8 mouse cellular contexts compared by ENCODE assay signal in genomic region chr10:44528291-44529082, GRCm38 (mm10). TPM values are rescaled to one million over a fixed set of nuclear protein-coding genes. Genes with fewer than 3 reads are reported as not detected.
DNase-seq lines count a peak whose midpoint lies in the region; ATAC-seq and TF ChIP-seq lines count a peak whose summit lies in the region.

Gene Prdm1 (minus strand): TSS chr10:44528501.

- H3K36me3 ChIP-seq in hindbrain, embryonic 10.5 days: no peaks in the 10 kb centered on the region
- H3K36me3 ChIP-seq in liver, postnatal 0 days (replicated peaks; ENCODE audit: insufficient read depth, low read length): no peaks in the 10 kb centered on the region

- no peak for DNase-seq in layer of hippocampus, adult 2 months (ENCODE audit: low spot score in 2 of 2)
- DNase-seq in layer of hippocampus, postnatal 36 days: no peak
- peak; percentile 37 for DNase-seq in hindbrain, embryonic 10.5 days (ENCODE audit: low spot score)
- DNase-seq in liver, postnatal 0 days: no peak
- no peak for DNase-seq in adrenal gland, postnatal 4 days (ENCODE audit: low spot score in 2 of 2)
- no peak for DNase-seq in cerebellum, postnatal 36 days
- no peak for DNase-seq in retina, embryonic 14.5 days (ENCODE audit: low spot score)

- H3K27ac ChIP-seq in layer of hippocampus, adult 2 months: no peak within 1 kb of the TSS
- H3K27ac ChIP-seq in hindbrain, embryonic 10.5 days: no peak within 1 kb of the TSS
- H3K27ac ChIP-seq in liver, postnatal 0 days (ENCODE audit: low read depth): no peak within 1 kb of the TSS

- peak within 1 kb of the TSS; percentile 91 for H3K4me2 ChIP-seq in liver, postnatal 0 days (ENCODE audit: low read depth, low read length)

- H3K9ac ChIP-seq in liver, postnatal 0 days (replicated peaks): no peak within 1 kb of the TSS

- no peak for ATAC-seq in activated CD4-positive, CD25-positive, alpha-beta regulatory T cell, adult 4 months
- ATAC-seq in liver, postnatal 0 days: peak; percentile 1; the same call in 1 of the 2 replicates

- no peak for TF ChIP-seq CTCF in layer of hippocampus, adult 2 months (conservative IDR thresholded peaks at IDR 0.05)
- TF ChIP-seq CTCF in liver, postnatal 0 days (IDR thresholded peaks at IDR 0.05; ENCODE audit: low read depth): no peak

- H3K4me1 ChIP-seq in hindbrain, embryonic 10.5 days (replicated peaks): peaks cover 15% of the 10 kb centered on the region
- H3K4me1 ChIP-seq in liver, postnatal 0 days (ENCODE audit: insufficient read depth): peaks cover 21% of the 10 kb centered on the region

- WGBS in hindbrain, embryonic 10.5 days: 2% methylated on average over 25 of the region's 25 CpGs
- 7% methylated on average over 25 of the region's 25 CpGs for WGBS in liver, postnatal 0 days (ENCODE audit: insufficient replicate concordance)

- H3K4me3 ChIP-seq in layer of hippocampus, adult 2 months: peak within 1 kb of the TSS; percentile 56
- H3K4me3 ChIP-seq in hindbrain, embryonic 10.5 days: peak within 1 kb of the TSS; percentile 62
- H3K4me3 ChIP-seq in liver, postnatal 0 days (ENCODE audit: low read depth, low read length): peak within 1 kb of the TSS; percentile 71

- H3K27me3 ChIP-seq in hindbrain, embryonic 10.5 days (ENCODE audit: insufficient read depth, poor library complexity, severe bottlenecking): peaks cover 80% of the 10 kb centered on the region
- H3K27me3 ChIP-seq in liver, postnatal 0 days (ENCODE audit: insufficient read depth, low read length): peaks cover 38% of the 10 kb centered on the region

- no peak for TF ChIP-seq EP300 in liver, postnatal 0 days (IDR thresholded peaks at IDR 0.05; ENCODE audit: low read depth)

- no peaks in the 10 kb centered on the region for H3K9me3 ChIP-seq in hindbrain, embryonic 10.5 days
- H3K9me3 ChIP-seq in liver, postnatal 0 days (ENCODE audit: low read length): no peaks in the 10 kb centered on the region

RNA-seq across cellular contexts. Expression of gene Prdm1, which starts in this region (rescaled TPM):
- under 1 TPM; 0.34 to 0.72 TPM for total RNA-seq in layer of hippocampus, adult 2 months (2021)
- under 1 TPM; 0.53 to 0.85 TPM for total RNA-seq in layer of hippocampus, postnatal 36 days (2021)
- 10 to 100 TPM; 13.9 to 14.8 TPM for polyA plus RNA-seq in activated CD4-positive, CD25-positive, alpha-beta regulatory T cell, adult 4 months (2017; shearing (Covaris generic))
- 1.2 and 1.8 TPM in 2 replicates for polyA plus RNA-seq in hindbrain, embryonic 10.5 days (2016; fragmentation: Nextera tagmentation; extraction: Ambion mirVana)
- polyA plus RNA-seq in liver, postnatal 0 days (2015; fragmentation: Nextera tagmentation; extraction: Ambion mirVana): 0.15 and 0.20 TPM in 2 replicates
- total RNA-seq in adrenal gland, postnatal 4 days (2021): 1 to 10 TPM; 2.8 to 4.3 TPM

Comparison
In these comparisons a context has a peak if more than half of its experiments do, and no peak if none do; other contexts are left out.
1. Peak in ATAC-seq, H3K4me3 ChIP-seq and H3K4me2 ChIP-seq in liver, postnatal 0 days; RNA of the gene not detected or under 1 TPM.